Mouse (Mus musculus): ENCODE results near the gene Sri. TPM values are rescaled to one million over a fixed set of nuclear protein-coding genes. Genes with fewer than 3 reads are reported as not detected.
"Not testable (repeated sequence)": the region's sequence is repeated elsewhere in the genome, so short reads cannot be mapped to it uniquely, and the experiment has no call there.

Sri gene
- total RNA-seq (2021) = 10 to 100 TPM; 32.7 to 35.0 TPM
- long read RNA-seq, experiment 1, transcript Sri-205 (8 exons, 2,251 nt) = major isoform, 22 of 26 reads
- long read RNA-seq, experiment 1, partial matches to known transcripts = 1 of 26 reads
- long read RNA-seq, experiment 1, other reads (novel, unspliced or antisense) = 2 of 26 reads
- long read RNA-seq, experiment 2, transcript Sri-205 (8 exons, 2,251 nt) = major isoform, 23 of 23 reads
- long read RNA-seq, experiment 2, partial matches to known transcripts = 0 of 23 reads
- long read RNA-seq, experiment 2, other reads (novel, unspliced or antisense) = 0 of 23 reads

GRCm38 (mm10) chr5:8045855-8046254, at the start of gene Sri:
Gene Sri, plus strand, starts transcription at chr5:8046078.
- no peak for DNase-seq
- intact Hi-C loops (cut with DNase I; ENCODE audit: low total_unique reads) = no loop called here

GRCm38 (mm10) chr5:7996401-7997044, 49.4 kb upstream of the Sri start:
- DNase-seq = no peak
- intact Hi-C loops (cut with DNase I; ENCODE audit: low total_unique reads) = no loop called here

- DNase-seq = no peak
- intact Hi-C loops (cut with DNase I; ENCODE audit: low total_unique reads) = no loop called here
These were observed 48.8 kb upstream of the Sri start for GRCm38 (mm10) chr5:7997086-7997485.

GRCm38 (mm10) chr5:8000466-8000865, 45.4 kb upstream of the Sri start:
- intact Hi-C loops (cut with DNase I; ENCODE audit: low total_unique reads) = no loop called here
- DNase-seq = no peak

GRCm38 (mm10) chr5:8002827-8003226, 43.1 kb upstream of the Sri start:
- intact Hi-C loops (cut with DNase I; ENCODE audit: low total_unique reads) = no loop called here
- no peak for DNase-seq

- DNase-seq = no peak
- intact Hi-C loops (cut with DNase I; ENCODE audit: low total_unique reads) = no loop called here
These were observed 32.6 kb upstream of the Sri start for GRCm38 (mm10) chr5:8013276-8013675.

- DNase-seq; intact Hi-C loops (cut with DNase I; ENCODE audit: low total_unique reads): not testable (repeated sequence)
These were observed 11.3 kb upstream of the Sri start for GRCm38 (mm10) chr5:8034596-8034995.

- DNase-seq = peak; percentile 30
- intact Hi-C loops (cut with DNase I; ENCODE audit: low total_unique reads) = no loop called here
These were observed 7.9 kb downstream of the Sri start for GRCm38 (mm10) chr5:8053827-8054226.

- intact Hi-C loops (cut with DNase I; ENCODE audit: low total_unique reads) = loop anchor here (5.0 kb wide), 1 partner anchor 172 kb away; no protein-coding TSS in a partner anchor
- no peak for DNase-seq
These were observed 9.8 kb downstream of the Sri start for GRCm38 (mm10) chr5:8055721-8056129.

- intact Hi-C loops (cut with DNase I; ENCODE audit: low total_unique reads) = loop anchor here (5.0 kb wide), 1 partner anchor 171 kb away; no protein-coding TSS in a partner anchor
- peak; percentile 82 for DNase-seq
These were observed 10.5 kb downstream of the Sri start for GRCm38 (mm10) chr5:8056141-8057017.

GRCm38 (mm10) chr5:8057018-8057323, 11.1 kb downstream of the Sri start:
- intact Hi-C loops (cut with DNase I; ENCODE audit: low total_unique reads) = loop anchor here (5.0 kb wide), 1 partner anchor 170 kb away; no protein-coding TSS in a partner anchor
- DNase-seq = no peak

- intact Hi-C loops (cut with DNase I; ENCODE audit: low total_unique reads) = loop anchor here (5.0 kb wide), 1 partner anchor 169 kb away; no protein-coding TSS in a partner anchor
- no peak for DNase-seq
These were observed 12.2 kb downstream of the Sri start for GRCm38 (mm10) chr5:8058056-8058455.

GRCm38 (mm10) chr5:8062469-8062868, 16.6 kb downstream of the Sri start:
- intact Hi-C loops (cut with DNase I; ENCODE audit: low total_unique reads) = no loop called here

GRCm38 (mm10) chr5:8063207-8063606, 17.3 kb downstream of the Sri start:
- intact Hi-C loops (cut with DNase I; ENCODE audit: low total_unique reads) = no loop called here
- no peak for DNase-seq

More at GRCm38 (mm10) chr5:8062469-8062868, 16.6 kb downstream of the Sri start:
- DNase-seq = no peak

GRCm38 (mm10) chr5:8073406-8073805, 27.5 kb downstream of the Sri start:
- intact Hi-C loops (cut with DNase I; ENCODE audit: low total_unique reads) = no loop called here
- DNase-seq = no peak

- intact Hi-C loops (cut with DNase I; ENCODE audit: low total_unique reads) = no loop called here
- DNase-seq = no peak
These were observed 28.2 kb downstream of the Sri start for GRCm38 (mm10) chr5:8073901-8074561.

- intact Hi-C loops (cut with DNase I; ENCODE audit: low total_unique reads) = no loop called here
- DNase-seq = no peak
These were observed 31.6 kb downstream of the Sri start for GRCm38 (mm10) chr5:8077481-8077880.

- no peak for DNase-seq
- intact Hi-C loops (cut with DNase I; ENCODE audit: low total_unique reads) = no loop called here
These were observed 37.1 kb downstream of the Sri start for GRCm38 (mm10) chr5:8082800-8083509.

GRCm38 (mm10) chr5:8085661-8086060, 39.8 kb downstream of the Sri start:
- DNase-seq = no peak
- intact Hi-C loops (cut with DNase I; ENCODE audit: low total_unique reads) = no loop called here
